Mouse (Mus musculus) thymus, adult 2 months (tissue): Measurements from ENCODE around the gene Ksr2. TPM values are rescaled to one million over a fixed set of nuclear protein-coding genes. Genes with fewer than 3 reads are reported as not detected.

Source experiments
- DNase-seq: peaks from one replicate; pipeline ENCODE4 v3.0.0; 2021
- H3K27ac ChIP-seq: fragments of 200-500 bp; 2 replicates; pipeline ENCODE4 v1.5.1; 2012; ENCODE audit warnings: low read length, control low read depth; ENCODE audit not compliant: control insufficient read depth, insufficient read depth
- H3K27me3 ChIP-seq: fragments of 200-500 bp; 2 replicates; pipeline ENCODE4 v1.6.1; 2012; ENCODE audit warnings: mild to moderate bottlenecking, low read length, moderate library complexity, mixed read lengths; ENCODE audit not compliant: control insufficient read depth, insufficient read depth
- H3K36me3 ChIP-seq: fragments of 200-500 bp; 2 replicates; pipeline ENCODE4 v1.6.1; 2012; ENCODE audit warnings: mild to moderate bottlenecking, low read length, moderate library complexity; ENCODE audit not compliant: control insufficient read depth, insufficient read depth
- H3K4me1 ChIP-seq: fragments of 200-500 bp; replicated peaks from 2 replicates; pipeline ENCODE4 v1.6.1; 2012; ENCODE audit warnings: low read length; ENCODE audit not compliant: control insufficient read depth, insufficient read depth
- H3K4me3 ChIP-seq: fragments of 200-500 bp; 2 replicates; pipeline ENCODE4 v1.5.1; 2012; ENCODE audit warnings: mild to moderate bottlenecking, low read length, control low read depth, moderate library complexity; ENCODE audit not compliant: control insufficient read depth, insufficient read depth
- CTCF ChIP-seq: fragments of 200-500 bp; IDR thresholded peaks from 2 replicates; pipeline ENCODE4 v1.5.1; 2012; ENCODE audit warnings: mild to moderate bottlenecking, control low read depth, low read length, moderate library complexity, borderline replicate concordance; ENCODE audit not compliant: control insufficient read depth, poor library complexity, insufficient read depth; ENCODE audit errors: extremely low read depth
- POLR2A ChIP-seq: fragments of 200-500 bp; IDR thresholded peaks from 2 replicates; pipeline ENCODE4 v1.6.1; 2012; ENCODE audit warnings: mild to moderate bottlenecking, low read length, control low read depth, moderate library complexity; ENCODE audit not compliant: control insufficient read depth, poor library complexity, insufficient read depth; ENCODE audit errors: extremely low read depth
- WGBS: fragments of 180-500 bp; shearing (Covaris S2); methylation state at CpG from one replicate; pipeline ENCODE4 v1.1.7; 2018; 5-methylcytosine and 5-hydroxymethylcytosine counted together
- polyA plus RNA-seq: library from polyadenylated mRNA; depleted of rRNA; stranded (reverse); fragments of >200 nt; gene quantifications from 2 replicates; pipeline ENCODE4 v1.2.3, GENCODE M21; 2012

Gene Ksr2
- polyA plus RNA-seq, 1 experiment, result 0.54 TPM

DNA sequence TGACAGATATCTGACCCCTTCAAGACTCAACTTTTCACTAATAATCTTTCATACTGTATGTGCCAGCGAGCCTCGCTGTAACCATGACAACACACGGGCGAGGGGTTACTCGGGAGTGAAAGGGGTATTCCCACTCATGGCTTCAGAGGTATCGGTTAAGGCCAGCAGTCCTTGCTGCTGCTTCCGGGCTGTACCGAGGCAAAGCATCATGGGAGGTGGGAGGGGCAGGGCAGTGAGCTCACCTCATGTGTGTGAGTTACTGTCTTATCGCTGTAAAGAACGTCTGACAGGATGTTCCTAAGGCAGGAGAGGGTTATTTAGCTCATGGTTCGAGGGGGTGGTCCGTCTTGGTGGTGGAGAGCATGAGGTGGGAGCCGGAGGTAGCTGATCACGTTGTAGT is 215.8 kb downstream of the Ksr2 start:
- no peaks in the 10 kb centered on the region for H3K36me3 ChIP-seq
- 90% methylated on average over 14 of the region's 14 CpGs for WGBS
- DNase-seq, result no peak
- H3K4me1 ChIP-seq, result no peaks in the 10 kb centered on the region
- TF ChIP-seq CTCF (no peak), POLR2A (no peak)
- no peak overlapping the region for H3K4me3 ChIP-seq
- H3K27me3 ChIP-seq, result no peaks in the 10 kb centered on the region
- no peak overlapping the region for H3K27ac ChIP-seq

DNA sequence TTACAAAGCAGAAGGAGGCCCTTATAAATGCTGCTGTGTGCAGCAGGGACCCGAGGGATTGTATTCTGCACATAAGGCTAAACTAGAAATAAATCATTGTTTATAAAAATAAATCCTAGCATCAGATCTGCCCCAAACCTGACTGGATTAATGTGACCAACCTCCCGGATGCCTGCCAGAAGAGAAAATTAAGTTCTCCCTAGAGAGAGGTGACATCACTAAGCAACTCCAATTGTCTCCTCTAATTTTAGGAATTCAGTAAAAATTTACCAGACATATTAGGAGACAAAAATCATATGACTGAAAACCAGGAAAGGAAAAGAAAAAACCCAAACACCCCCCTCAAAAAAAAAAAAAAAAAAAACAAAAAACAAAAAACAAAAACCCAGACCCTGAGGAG is 221.4 kb downstream of the Ksr2 start:
- WGBS, result 95% methylated on average over 2 of the region's 2 CpGs
- TF ChIP-seq POLR2A (no peak), CTCF (no peak)
- no peaks in the 10 kb centered on the region for H3K4me1 ChIP-seq

DNA sequence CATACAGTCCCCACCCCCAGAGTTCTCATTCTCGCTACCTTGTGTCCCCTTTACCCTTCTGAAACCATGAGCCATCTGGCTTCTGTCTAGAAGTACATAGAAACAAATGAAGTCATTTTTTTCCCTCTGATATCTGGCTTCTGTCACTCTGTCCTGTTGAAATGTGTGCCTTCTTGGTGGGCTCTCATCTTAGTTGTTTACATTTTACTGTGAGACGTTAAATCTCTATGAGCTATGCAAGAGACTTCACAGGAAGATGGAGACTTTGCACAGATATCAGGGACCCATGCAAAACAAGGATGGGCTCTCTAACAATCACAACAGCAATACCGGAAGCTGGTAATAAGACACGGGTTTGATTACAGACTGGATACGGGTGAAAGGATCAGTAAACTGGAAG is 222.0 kb downstream of the Ksr2 start:
- Histone ChIP-seq H3K27ac (no peak overlapping the region), H3K4me3 (no peak overlapping the region), H3K36me3 (no peaks in the 10 kb centered on the region), H3K27me3 (no peaks in the 10 kb centered on the region), H3K4me1 (no peaks in the 10 kb centered on the region)
- no peak for DNase-seq
- 87% methylated on average over 5 of the region's 5 CpGs for WGBS
- TF ChIP-seq CTCF (no peak), POLR2A (no peak)

More for the DNA sequence above, 221.4 kb downstream of the Ksr2 start:
- Histone ChIP-seq H3K36me3 (no peaks in the 10 kb centered on the region), H3K4me3 (no peak overlapping the region), H3K27me3 (no peaks in the 10 kb centered on the region), H3K27ac (no peak overlapping the region)
- DNase-seq, result no peak

DNA sequence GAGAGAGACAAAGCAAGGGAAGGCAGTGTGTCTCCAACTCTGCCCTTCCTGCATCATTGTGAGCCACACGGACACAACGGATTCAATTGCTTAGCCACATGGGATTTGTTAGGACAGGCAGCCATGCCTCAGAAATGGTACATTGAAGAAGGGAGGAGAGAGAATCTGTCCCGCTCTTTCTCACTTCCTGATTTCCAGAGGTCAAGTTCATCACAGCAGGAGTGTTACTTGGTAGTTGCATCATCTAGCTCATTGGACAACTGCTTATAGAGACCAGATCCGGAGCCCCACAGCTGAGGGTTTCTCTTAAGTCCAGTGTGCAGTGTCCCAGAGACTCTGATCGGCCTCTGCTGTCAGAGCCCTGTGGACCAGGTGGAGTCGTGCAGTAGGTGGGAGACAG is 227.8 kb downstream of the Ksr2 start:
- Histone ChIP-seq H3K4me3 (no peak overlapping the region), H3K36me3 (no peaks in the 10 kb centered on the region), H3K27me3 (no peaks in the 10 kb centered on the region), H3K27ac (no peak overlapping the region), H3K4me1 (no peaks in the 10 kb centered on the region)
- TF ChIP-seq POLR2A, result no peak
- no peak for TF ChIP-seq CTCF
- DNase-seq, result no peak
- WGBS, result 90% methylated on average over 6 of the region's 6 CpGs

DNA sequence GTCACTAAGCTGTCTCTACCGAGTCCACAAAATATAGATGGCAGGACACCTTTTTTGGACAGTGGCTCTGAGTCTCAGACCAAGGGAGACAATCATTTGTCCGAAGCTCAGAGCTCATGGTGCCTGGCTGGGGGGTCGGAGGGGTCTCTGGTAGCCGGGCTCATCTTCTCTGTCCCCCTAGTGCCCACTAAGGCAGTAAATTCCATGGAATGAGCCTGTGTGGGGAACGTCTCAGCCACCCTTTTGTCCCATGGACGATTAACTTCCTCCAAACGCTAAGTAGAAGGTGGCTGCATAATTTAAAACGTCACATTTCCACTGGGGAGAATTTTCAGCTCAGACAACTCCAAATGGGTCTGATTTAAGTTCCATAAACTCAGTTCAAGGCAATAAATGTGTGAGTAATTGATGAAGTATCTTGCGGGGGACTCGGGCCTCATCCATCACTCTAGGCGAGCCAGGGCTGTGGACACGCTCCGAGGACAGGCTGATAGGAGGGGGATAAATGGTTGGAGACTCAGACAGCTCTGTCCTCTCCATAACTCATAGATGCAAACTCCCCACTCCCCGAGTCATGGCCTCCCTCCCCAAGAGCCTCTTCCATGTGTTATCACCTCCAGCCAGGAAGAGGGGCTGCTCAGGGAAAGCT is 237.6 kb downstream of the Ksr2 start:
- H3K4me3 ChIP-seq, result no peak overlapping the region
- no peak for DNase-seq
- no peaks in the 10 kb centered on the region for H3K27me3 ChIP-seq
- TF ChIP-seq POLR2A (no peak), CTCF (no peak)
- no peaks in the 10 kb centered on the region for H3K4me1 ChIP-seq
- H3K27ac ChIP-seq, result no peak overlapping the region
- no peaks in the 10 kb centered on the region for H3K36me3 ChIP-seq
- 86% methylated on average over 14 of the region's 14 CpGs for WGBS

DNA sequence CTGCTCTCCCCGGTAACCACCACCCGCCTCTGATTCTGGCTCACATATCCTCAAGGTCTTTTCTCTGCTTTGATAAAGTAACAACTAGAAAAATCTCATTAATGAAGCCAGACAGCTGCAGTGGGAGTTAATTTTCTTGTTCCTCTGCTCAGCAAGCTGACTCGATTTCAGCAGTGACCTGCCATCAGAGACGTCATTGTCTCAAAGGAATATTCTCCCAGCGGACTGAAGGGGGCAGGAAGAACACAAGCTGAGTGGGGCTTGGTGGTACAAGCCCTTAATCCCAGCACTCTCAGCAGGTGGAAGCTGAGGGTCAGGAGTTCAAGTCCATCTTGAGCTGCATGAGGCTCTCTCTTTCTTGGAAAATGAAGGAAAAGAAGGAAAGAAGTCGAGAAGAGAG is 244.8 kb downstream of the Ksr2 start:
- TF ChIP-seq CTCF, result no peak
- TF ChIP-seq POLR2A, result no peak
- Histone ChIP-seq H3K4me3 (no peak overlapping the region), H3K36me3 (no peaks in the 10 kb centered on the region), H3K27ac (no peak overlapping the region), H3K4me1 (no peaks in the 10 kb centered on the region), H3K27me3 (no peaks in the 10 kb centered on the region)
- no peak for DNase-seq
- 74% methylated on average over 6 of the region's 6 CpGs for WGBS

DNA sequence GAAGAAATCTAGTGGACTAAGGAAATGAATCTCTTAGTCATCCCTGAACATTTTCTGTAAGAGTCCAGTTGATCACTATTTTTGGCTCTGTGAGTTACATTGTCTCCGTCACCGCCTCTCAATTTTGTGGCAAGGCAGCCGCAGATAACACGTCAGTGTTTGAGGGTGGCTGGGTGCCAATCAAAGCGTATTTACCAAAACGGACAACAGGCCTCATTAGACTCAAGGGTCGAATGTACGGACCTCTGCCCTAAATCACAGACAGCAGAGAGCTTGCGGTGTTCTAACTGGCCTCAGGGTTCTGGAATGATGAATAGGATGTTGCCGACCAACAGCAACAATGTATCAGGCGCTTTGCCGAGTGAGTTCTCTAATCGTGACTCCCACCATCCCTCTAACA is 245.8 kb downstream of the Ksr2 start:
- Histone ChIP-seq H3K27me3 (no peaks in the 10 kb centered on the region), H3K4me1 (no peaks in the 10 kb centered on the region), H3K27ac (no peak overlapping the region), H3K36me3 (no peaks in the 10 kb centered on the region), H3K4me3 (no peak overlapping the region)
- no peak for DNase-seq
- TF ChIP-seq POLR2A (no peak), CTCF (no peak)
- WGBS, result 94% methylated on average over 13 of the region's 13 CpGs
